Mouse (Mus musculus): Measurements from ENCODE around the gene Ccl12.

Ccl12 gene

DNA sequence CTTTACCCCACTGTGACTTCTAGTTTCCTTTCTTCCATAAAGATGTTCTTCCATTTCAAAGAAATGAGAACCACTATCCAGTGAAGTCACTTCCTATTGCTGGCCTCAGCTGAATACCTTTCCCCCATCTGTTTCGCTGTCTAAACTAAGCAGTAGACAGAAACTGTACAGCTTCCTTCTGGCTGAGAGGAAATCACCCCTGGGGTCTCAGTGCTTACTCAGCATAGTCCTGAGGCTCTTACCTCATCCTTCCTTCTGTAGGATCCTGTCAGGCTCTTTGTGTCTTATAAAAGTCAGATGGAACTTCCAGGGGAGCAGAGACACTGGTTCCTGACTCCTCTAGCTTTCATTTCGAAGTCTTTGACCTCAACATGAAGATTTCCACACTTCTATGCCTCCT is at the start of gene Ccl12:
Ccl12 (plus strand) TSS at position 317 of the 400 bp plus-strand sequence.
- no peak for DNase-seq

DNA sequence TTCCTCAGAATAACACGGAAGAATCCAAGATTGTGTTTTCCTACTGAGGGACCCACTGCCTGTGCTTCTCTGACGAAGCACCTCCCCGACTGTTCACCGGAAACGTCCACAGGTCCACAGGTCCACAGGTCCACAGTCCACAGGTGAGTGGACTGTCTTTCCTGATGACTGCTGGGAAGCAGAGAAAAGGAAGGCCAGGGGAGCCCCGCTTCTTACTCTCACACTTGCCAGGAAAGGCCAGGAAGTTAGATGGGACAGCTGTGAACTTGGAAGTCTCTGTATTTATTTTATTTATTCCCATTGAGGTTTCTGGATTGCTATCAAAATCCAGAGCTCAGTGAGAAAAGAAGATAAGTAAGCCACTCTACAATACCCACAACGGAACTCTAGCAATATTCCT is 47.8 kb upstream of the Ccl12 start:
- no peak for DNase-seq

GRCm38 (mm10) chr11:82057646-82058045 is 44.0 kb upstream of the Ccl12 start, which contains the start of gene Ccl11:
Gene Ccl11, plus strand, starts transcription at chr11:82057823.
- DNase-seq, result no peak

GRCm38 (mm10) chr11:82062226-82062625 is 39.4 kb upstream of the Ccl12 start:
- DNase-seq, result no peak

GRCm38 (mm10) chr11:82063454-82063853 is 38.2 kb upstream of the Ccl12 start:
- DNase-seq, result no peak

- DNase-seq, result no peak
Measured at GRCm38 (mm10) chr11:82066953-82067571, 34.6 kb upstream of the Ccl12 start.

GRCm38 (mm10) chr11:82071076-82071475 is 30.6 kb upstream of the Ccl12 start:
- DNase-seq, result no peak

- no peak for DNase-seq
Measured at GRCm38 (mm10) chr11:82072374-82072773, 29.3 kb upstream of the Ccl12 start.

GRCm38 (mm10) chr11:82072984-82073383 is 28.7 kb upstream of the Ccl12 start:
- DNase-seq, result no peak

GRCm38 (mm10) chr11:82073686-82074085 is 28.0 kb upstream of the Ccl12 start:
- DNase-seq, result no peak

DNA sequence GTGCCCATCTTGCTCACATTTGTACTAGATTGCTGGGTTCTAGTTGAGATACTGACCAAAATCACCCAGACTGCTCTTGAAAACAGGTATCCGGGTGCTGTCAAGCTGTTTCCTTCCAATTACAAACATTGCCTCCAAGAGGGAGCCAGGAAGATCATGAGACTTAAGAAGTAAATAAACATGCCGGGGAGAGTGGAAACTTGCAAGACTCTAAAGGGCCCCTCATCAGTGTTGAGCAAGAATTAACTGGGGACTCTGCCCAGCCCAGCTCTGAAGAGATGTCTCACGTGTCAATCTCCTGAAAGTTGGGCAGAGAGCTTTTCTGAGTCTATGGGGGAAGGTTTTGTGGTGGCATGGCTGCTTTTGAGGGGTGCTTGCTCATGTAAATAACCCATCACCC is 24.6 kb upstream of the Ccl12 start:
- DNase-seq, result no peak

- DNase-seq, result no peak
Measured at GRCm38 (mm10) chr11:82078136-82078730, 23.4 kb upstream of the Ccl12 start.

- no peak for DNase-seq
Measured at GRCm38 (mm10) chr11:82080865-82081264, 20.8 kb upstream of the Ccl12 start.

- DNase-seq, result no peak
Measured at GRCm38 (mm10) chr11:82084360-82084759, 17.3 kb upstream of the Ccl12 start.

DNA sequence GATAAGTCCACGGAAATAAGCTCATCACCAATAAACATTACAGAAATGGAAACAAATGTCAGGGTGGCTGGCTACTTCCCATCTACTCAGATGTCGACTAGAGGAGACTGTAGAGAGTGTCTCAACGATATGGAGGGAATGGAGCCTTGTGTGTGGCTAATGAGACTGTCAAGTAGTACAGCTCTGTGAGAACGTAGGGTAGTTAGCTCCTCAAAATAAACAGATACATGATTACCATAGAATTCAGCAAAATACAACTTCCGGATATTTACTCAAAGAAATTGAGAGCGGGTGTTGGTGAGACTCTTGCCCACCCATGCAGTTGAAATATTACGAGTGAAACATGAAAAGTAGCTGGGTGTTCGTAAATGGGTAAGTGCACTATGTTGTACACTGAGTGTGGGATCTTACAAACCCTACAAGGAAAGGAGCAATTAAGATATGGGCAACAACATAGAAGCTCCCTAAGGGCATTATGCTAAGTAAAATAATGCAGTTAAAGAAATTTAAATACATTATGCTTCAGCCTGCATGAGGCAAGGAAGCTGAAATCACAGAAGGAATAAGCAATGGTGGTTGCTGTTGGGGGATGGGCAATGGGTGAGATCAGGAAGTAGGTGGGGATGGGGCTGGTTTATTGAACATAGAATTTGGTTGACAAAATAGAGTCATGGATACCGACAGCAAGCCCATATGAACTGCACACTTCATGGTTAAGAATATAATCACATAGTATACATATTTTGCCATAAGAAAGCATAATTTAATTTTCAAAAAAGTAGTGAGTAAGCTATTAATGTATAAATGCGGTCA is 1.9 kb upstream of the Ccl12 start:
- no peak for DNase-seq

DNA sequence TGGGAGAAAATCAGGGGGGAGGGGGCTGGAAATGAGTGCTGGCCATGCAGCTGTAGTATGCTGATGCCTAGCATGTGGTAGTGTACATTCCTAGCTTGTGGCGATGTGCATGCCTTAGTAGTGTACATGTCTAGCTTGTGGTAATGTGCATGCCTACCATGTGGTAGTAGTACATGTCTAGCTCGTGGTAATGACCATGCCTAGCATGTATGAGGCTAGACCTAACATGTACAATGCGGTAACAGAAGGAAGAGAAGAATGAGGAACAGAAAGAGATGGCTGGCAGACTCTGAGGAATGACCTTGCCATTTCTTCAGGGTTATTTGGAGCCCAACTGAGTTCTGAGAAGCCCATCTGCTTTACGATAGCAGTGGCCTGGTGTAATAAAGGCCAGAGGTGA is 558 bp upstream of the Ccl12 start:
- DNase-seq, result no peak

DNA sequence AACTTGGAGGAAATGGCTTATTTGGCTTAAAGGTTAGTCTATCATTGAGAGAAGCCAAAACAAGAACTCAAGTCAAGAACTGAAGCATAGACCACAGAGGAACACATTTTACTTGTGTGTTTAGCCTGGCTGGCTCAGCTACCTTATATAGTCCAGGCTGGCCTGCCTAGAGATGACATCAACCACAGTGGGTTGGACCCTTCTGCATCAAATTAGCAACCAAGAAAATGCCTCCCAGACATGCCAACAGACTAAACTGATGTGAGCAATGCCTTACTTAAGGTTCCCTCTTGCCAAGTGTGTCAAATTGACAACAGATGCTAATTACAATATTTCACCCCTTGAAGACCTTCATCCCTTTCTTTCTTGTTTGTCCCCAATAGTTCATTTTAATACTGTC is 8.0 kb downstream of the Ccl12 start:
- no peak for DNase-seq

GRCm38 (mm10) chr11:82110372-82111248 is 9.0 kb downstream of the Ccl12 start:
- DNase-seq, result no peak

GRCm38 (mm10) chr11:82114885-82115284 is 13.2 kb downstream of the Ccl12 start, which contains the start of gene Ccl8:
Gene Ccl8, plus strand, starts transcription at chr11:82115185.
- DNase-seq, result no peak

DNA sequence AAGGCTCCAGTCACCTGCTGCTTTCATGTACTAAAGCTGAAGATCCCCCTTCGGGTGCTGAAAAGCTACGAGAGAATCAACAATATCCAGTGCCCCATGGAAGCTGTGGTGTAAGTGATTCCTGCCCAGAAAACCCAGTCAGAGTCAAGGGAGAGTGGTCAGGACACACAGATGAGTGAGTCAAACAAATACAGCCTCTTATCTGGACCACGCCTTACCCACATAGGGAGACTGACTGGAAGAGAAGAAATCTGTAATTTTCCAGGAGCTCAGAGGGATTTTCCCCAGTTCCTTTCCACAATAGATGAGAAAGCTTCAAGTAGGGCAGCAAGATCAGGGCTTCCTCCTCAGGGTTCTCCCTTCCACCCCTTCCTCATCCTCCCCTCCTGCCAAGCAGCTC is 14.4 kb downstream of the Ccl12 start:
- no peak for DNase-seq

GRCm38 (mm10) chr11:82132977-82133376 is 31.3 kb downstream of the Ccl12 start:
- no peak for DNase-seq

GRCm38 (mm10) chr11:82136196-82136595 is 34.6 kb downstream of the Ccl12 start:
- no peak for DNase-seq
